Mouse (Mus musculus) E14TG2a.4 (cell line): Measurements from ENCODE around the gene Hsf2bp.

ENCODE experiments used
- CTCF ChIP-seq: conservative IDR thresholded peaks from 2 replicates; pipeline ENCODE4 v1.5.1; 2014; ENCODE audit warnings: low read length
- NANOG ChIP-seq: IDR thresholded peaks from 2 replicates; pipeline ENCODE4 v1.6.1; 2014; ENCODE audit warnings: borderline replicate concordance, low read length, mixed read lengths

DNA sequence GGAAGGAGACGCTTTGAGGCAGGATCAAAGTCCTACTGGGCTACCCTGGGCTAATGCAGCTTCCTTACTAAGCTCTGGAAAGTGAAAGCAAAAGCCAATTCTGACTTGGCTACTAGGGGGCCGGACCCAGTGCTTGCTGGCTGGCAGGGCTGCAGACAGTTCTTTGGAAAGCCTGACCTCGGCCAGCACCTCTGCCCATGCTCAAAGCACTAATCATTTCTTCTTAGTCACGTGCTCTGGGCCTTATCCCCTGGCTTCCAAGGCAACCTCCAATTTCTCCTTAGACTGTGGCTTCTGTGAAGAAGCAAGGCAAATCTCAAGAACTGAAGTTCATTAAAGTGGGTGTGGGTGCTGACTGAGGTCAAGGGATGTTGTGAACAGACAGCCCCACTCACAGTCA, 38.5 kb upstream of the Hsf2bp start:
- no peak for TF ChIP-seq CTCF
- TF ChIP-seq NANOG, result no peak
